Mouse (Mus musculus) neural tube, embryonic 11.5 days (tissue): ENCODE measurements at regions not wholly inside any gene's neighbourhood (a gene's known extent, or its start where the extent isn't known, plus 50 kb on each side); places are given as distances from the start of the nearest gene placed in this dataset.
A peak's percentile ranks its signal among the peaks of the same experiment; 100 is the strongest.

Experiments
- ATAC-seq: fragments of 200-750 bp; cut with Nextera tagmentation; 2 replicates; pipeline ENCODE4 v1.8.0; 2017; ENCODE audit warnings: moderate number of reproducible peaks, mild to moderate bottlenecking, moderate TSS enrichment, moderate library complexity; ENCODE audit not compliant: insufficient read depth, low FRiP score, low TSS enrichment
- DNase-seq: peaks from one replicate; pipeline ENCODE4 v3.0.0-alpha.2; 2015; ENCODE audit warnings: low spot score
- H3K27ac ChIP-seq: fragments of 300-500 bp; sonication (generic); 2 replicates; pipeline ENCODE4 v1.5.1; 2014; ENCODE audit warnings: low read depth, mild to moderate bottlenecking, low read length
- H3K27me3 ChIP-seq: fragments of 300-500 bp; sonication (generic); 2 replicates; pipeline ENCODE4 v1.6.1; 2014; ENCODE audit warnings: mild to moderate bottlenecking, low read length, mixed read lengths; ENCODE audit not compliant: control insufficient read depth, insufficient read depth
- H3K36me3 ChIP-seq: fragments of 300-500 bp; sonication (generic); 2 replicates; pipeline ENCODE4 v1.6.1; 2014; ENCODE audit warnings: mild to moderate bottlenecking, low read length, moderate library complexity, mixed read lengths; ENCODE audit not compliant: control insufficient read depth, insufficient read depth
- H3K4me1 ChIP-seq: fragments of 300-500 bp; sonication (generic); 2 replicates; pipeline ENCODE4 v1.6.1; 2014; ENCODE audit warnings: low read length, mixed read lengths; ENCODE audit not compliant: control insufficient read depth, insufficient read depth
- H3K4me2 ChIP-seq: fragments of 300-500 bp; sonication (generic); 2 replicates; pipeline ENCODE4 v1.6.1; 2014; ENCODE audit warnings: low read depth, mild to moderate bottlenecking, moderate library complexity
- H3K4me3 ChIP-seq: fragments of 300-500 bp; sonication (generic); 2 replicates; pipeline ENCODE4 v1.5.1; 2014; ENCODE audit warnings: low read depth, low read length
- H3K9ac ChIP-seq: fragments of 300-500 bp; sonication (generic); 2 replicates; pipeline ENCODE4 v1.6.1; 2014; ENCODE audit warnings: mild to moderate bottlenecking, low read length
- H3K9me3 ChIP-seq: fragments of 300-500 bp; sonication (generic); 2 replicates; pipeline ENCODE4 v1.6.1; 2016; ENCODE audit warnings: low read length; ENCODE audit not compliant: control insufficient read depth
- WGBS: fragments of 180-500 bp; shearing (Covaris S2); extraction: QIAGEN DNeasy Blood & Tissue Kit; methylation state at CpG from one replicate; pipeline ENCODE4 v1.1.7; 2014; 5-methylcytosine and 5-hydroxymethylcytosine counted together

- Histone ChIP-seq H3K27ac (no peak overlapping the region), H3K27me3 (no peaks in the 10 kb centered on the region), H3K4me2 (no peak overlapping the region), H3K9ac (no peak overlapping the region), H3K36me3 (no peaks in the 10 kb centered on the region), H3K4me3 (no peak overlapping the region), H3K9me3 (no peaks in the 10 kb centered on the region), H3K4me1 (no peaks in the 10 kb centered on the region)
- no peak for DNase-seq
- WGBS, result 90% methylated on average over 2 of the region's 2 CpGs
- ATAC-seq, result no peak
Observed at GRCm38 (mm10) chr5:5956716-5957115, 207.6 kb upstream of the Steap1 start.

- Histone ChIP-seq H3K36me3 (no peaks in the 10 kb centered on the region), H3K4me3 (no peak overlapping the region), H3K4me2 (no peak overlapping the region), H3K9ac (no peak overlapping the region), H3K27me3 (no peaks in the 10 kb centered on the region), H3K9me3 (no peaks in the 10 kb centered on the region), H3K27ac (no peak overlapping the region), H3K4me1 (no peaks in the 10 kb centered on the region)
- WGBS, result 86% methylated on average over 2 of the region's 2 CpGs
- no peak for DNase-seq
- ATAC-seq, result no peak
Observed at GRCm38 (mm10) chr5:5955783-5956182, 206.7 kb upstream of the Steap1 start.

- 92% methylated on average over 3 of the region's 3 CpGs for WGBS
- Histone ChIP-seq H3K9ac (no peak overlapping the region), H3K27ac (no peak overlapping the region), H3K27me3 (no peaks in the 10 kb centered on the region), H3K4me2 (no peak overlapping the region), H3K9me3 (no peaks in the 10 kb centered on the region), H3K4me3 (no peak overlapping the region), H3K4me1 (no peaks in the 10 kb centered on the region), H3K36me3 (no peaks in the 10 kb centered on the region)
- ATAC-seq, result no peak
- DNase-seq, result no peak
Observed at GRCm38 (mm10) chr5:5925796-5926195, 176.7 kb upstream of the Steap1 start.

- DNase-seq, result no peak
Observed at GRCm38 (mm10) chr5:5916427-5916826, 167.3 kb upstream of the Steap1 start.

GRCm38 (mm10) chr5:5889376-5889775 is 140.2 kb upstream of the Steap1 start:
- Histone ChIP-seq H3K27me3 (no peaks in the 10 kb centered on the region), H3K36me3 (no peaks in the 10 kb centered on the region)
- WGBS, result 90% methylated on average over 2 of the region's 2 CpGs

More at GRCm38 (mm10) chr5:5916427-5916826, 167.3 kb upstream of the Steap1 start:
- Histone ChIP-seq H3K9ac (no peak overlapping the region), H3K4me3 (no peak overlapping the region), H3K27ac (no peak overlapping the region), H3K4me1 (no peaks in the 10 kb centered on the region), H3K9me3 (no peaks in the 10 kb centered on the region), H3K27me3 (no peaks in the 10 kb centered on the region), H3K36me3 (no peaks in the 10 kb centered on the region), H3K4me2 (no peak overlapping the region)
- 59% methylated on average over 1 of the region's 1 CpGs for WGBS
- no peak for ATAC-seq

GRCm38 (mm10) chr5:5873425-5873824 is 124.3 kb upstream of the Steap1 start:
- no peak overlapping the region for H3K27ac ChIP-seq
- WGBS, result 85% methylated on average over 5 of the region's 5 CpGs
- no peaks in the 10 kb centered on the region for H3K4me1 ChIP-seq
- no peak overlapping the region for H3K4me3 ChIP-seq
- ATAC-seq (no peak), DNase-seq (no peak)
- H3K9ac ChIP-seq, result no peak overlapping the region
- no peak overlapping the region for H3K4me2 ChIP-seq
- H3K9me3 ChIP-seq, result no peaks in the 10 kb centered on the region
- H3K36me3 ChIP-seq, result no peaks in the 10 kb centered on the region
- H3K27me3 ChIP-seq, result no peaks in the 10 kb centered on the region

More at GRCm38 (mm10) chr5:5889376-5889775, 140.2 kb upstream of the Steap1 start:
- H3K27ac ChIP-seq, result no peak overlapping the region
- H3K9ac ChIP-seq, result no peak overlapping the region
- DNase-seq (no peak), ATAC-seq (no peak)
- no peaks in the 10 kb centered on the region for H3K4me1 ChIP-seq
- no peak overlapping the region for H3K4me2 ChIP-seq
- no peaks in the 10 kb centered on the region for H3K9me3 ChIP-seq
- no peak overlapping the region for H3K4me3 ChIP-seq

- peak; percentile 40 for DNase-seq
- peak; percentile 71 for ATAC-seq
- H3K27ac ChIP-seq, result no peak overlapping the region
Observed at GRCm38 (mm10) chr5:5856146-5856724, 107.1 kb upstream of the Steap1 start.

GRCm38 (mm10) chr5:5845805-5846496 is 96.8 kb upstream of the Steap1 start:
- Histone ChIP-seq H3K36me3 (no peaks in the 10 kb centered on the region), H3K27ac (no peak overlapping the region), H3K9ac (no peak overlapping the region), H3K4me3 (no peak overlapping the region), H3K4me2 (no peak overlapping the region), H3K9me3 (no peaks in the 10 kb centered on the region), H3K4me1 (no peaks in the 10 kb centered on the region), H3K27me3 (no peaks in the 10 kb centered on the region)
- DNase-seq (no peak), ATAC-seq (peak; percentile 59; the same call in 1 of the 2 replicates)
- WGBS, result 66% methylated on average over 9 of the region's 9 CpGs

More at GRCm38 (mm10) chr5:5856146-5856724, 107.1 kb upstream of the Steap1 start:
- no peaks in the 10 kb centered on the region for H3K36me3 ChIP-seq
- no peaks in the 10 kb centered on the region for H3K4me1 ChIP-seq
- no peaks in the 10 kb centered on the region for H3K27me3 ChIP-seq
- H3K9ac ChIP-seq, result no peak overlapping the region
- WGBS, result 70% methylated on average over 12 of the region's 12 CpGs
- H3K9me3 ChIP-seq, result no peaks in the 10 kb centered on the region
- H3K4me2 ChIP-seq, result no peak overlapping the region
- H3K4me3 ChIP-seq, result no peak overlapping the region

GRCm38 (mm10) chr5:5844312-5844711 is 95.2 kb upstream of the Steap1 start:
- DNase-seq (no peak), ATAC-seq (no peak)
- no peak overlapping the region for H3K4me2 ChIP-seq
- H3K4me1 ChIP-seq, result no peaks in the 10 kb centered on the region
- H3K27me3 ChIP-seq, result no peaks in the 10 kb centered on the region
- no peak overlapping the region for H3K27ac ChIP-seq
- WGBS, result 87% methylated on average over 3 of the region's 3 CpGs
- H3K4me3 ChIP-seq, result no peak overlapping the region
- H3K9ac ChIP-seq, result no peak overlapping the region
- no peaks in the 10 kb centered on the region for H3K36me3 ChIP-seq
- no peaks in the 10 kb centered on the region for H3K9me3 ChIP-seq
